8 mouse cellular contexts compared by ENCODE assay signal in genomic region chr12:91683549-91684100, GRCm38 (mm10).
DNase-seq lines count a peak whose midpoint lies in the region; ATAC-seq and TF ChIP-seq lines count a peak whose summit lies in the region.

No protein-coding gene starts in this region.

- H3K27me3 ChIP-seq in heart, embryonic 16.5 days (ENCODE audit: control insufficient read depth, insufficient read depth, low read length): no peaks in the 10 kb centered on the region
- no peaks in the 10 kb centered on the region for H3K27me3 ChIP-seq in embryonic facial prominence, embryonic 14.5 days (replicated peaks; ENCODE audit: control insufficient read depth, insufficient read depth, low read length)
- H3K27me3 ChIP-seq in intestine, postnatal 0 days (replicated peaks; ENCODE audit: control insufficient read depth, insufficient read depth, low read length): no peaks in the 10 kb centered on the region
- no peaks in the 10 kb centered on the region for H3K27me3 ChIP-seq in neural tube, embryonic 15.5 days (replicated peaks)

- no peak for ATAC-seq in heart, embryonic 16.5 days (replicated peaks; ENCODE audit: extremely low read depth, insufficient read depth, low FRiP score)
- ATAC-seq in embryonic facial prominence, embryonic 14.5 days (ENCODE audit: low read depth): 0 out of 2 replicates have a peak, but pooled peaks have one; percentile 1
- no peak for ATAC-seq in intestine, postnatal 0 days
- no peak for ATAC-seq in neural tube, embryonic 15.5 days (ENCODE audit: low FRiP score)
- no peak for ATAC-seq in megakaryocyte progenitor cell, adult 5-6 weeks (replicated peaks; ENCODE audit: poor library complexity)

- WGBS in heart, embryonic 16.5 days: 27% methylated on average over 15 of the region's 15 CpGs
- 35% methylated on average over 15 of the region's 15 CpGs for WGBS in embryonic facial prominence, embryonic 14.5 days
- 43% methylated on average over 15 of the region's 15 CpGs for WGBS in intestine, postnatal 0 days
- WGBS in neural tube, embryonic 15.5 days: 32% methylated on average over 15 of the region's 15 CpGs

- H3K9me3 ChIP-seq in heart, embryonic 16.5 days (replicated peaks; ENCODE audit: control insufficient read depth, low read length): no peaks in the 10 kb centered on the region
- no peaks in the 10 kb centered on the region for H3K9me3 ChIP-seq in embryonic facial prominence, embryonic 14.5 days (ENCODE audit: control insufficient read depth, low read length)
- no peaks in the 10 kb centered on the region for H3K9me3 ChIP-seq in intestine, postnatal 0 days (ENCODE audit: control insufficient read depth)
- H3K9me3 ChIP-seq in neural tube, embryonic 15.5 days (replicated peaks): no peaks in the 10 kb centered on the region

- no peak for TF ChIP-seq CTCF in intestine, postnatal 0 days (IDR thresholded peaks at IDR 0.05; ENCODE audit: low read depth)

- DNase-seq in heart, adult 9 months (ENCODE audit: low spot score in 2 of 2): no peak
- DNase-seq in embryonic facial prominence, embryonic 14.5 days (ENCODE audit: low spot score): no peak
- DNase-seq in layer of hippocampus, adult 11-12 months (ENCODE audit: low spot score): no peak
- DNase-seq in cerebellum, postnatal 4 days (ENCODE audit: low spot score in 2 of 2): no peak

- no peak overlapping the region for H3K27ac ChIP-seq in heart, embryonic 16.5 days (ENCODE audit: low read length)
- no peak overlapping the region for H3K27ac ChIP-seq in embryonic facial prominence, embryonic 14.5 days (replicated peaks; ENCODE audit: low read depth, low read length)
- no peak overlapping the region for H3K27ac ChIP-seq in intestine, postnatal 0 days (ENCODE audit: low read depth, low read length)
- no peak overlapping the region for H3K27ac ChIP-seq in neural tube, embryonic 15.5 days (replicated peaks)

- peak overlapping the region; percentile 57 for H3K4me2 ChIP-seq in heart, embryonic 16.5 days (ENCODE audit: low read depth, low read length)
- H3K4me2 ChIP-seq in embryonic facial prominence, embryonic 14.5 days (ENCODE audit: low read depth, low read length): peak overlapping the region; percentile 52
- H3K4me2 ChIP-seq in intestine, postnatal 0 days (replicated peaks; ENCODE audit: low read depth): peak overlapping the region; percentile 48
- peak overlapping the region; percentile 46 for H3K4me2 ChIP-seq in neural tube, embryonic 15.5 days

- H3K4me3 ChIP-seq in heart, embryonic 16.5 days (ENCODE audit: low read length): peak overlapping the region; percentile 28; the same call in 1 of the 2 replicates
- H3K4me3 ChIP-seq in embryonic facial prominence, embryonic 14.5 days (ENCODE audit: low read depth, low read length): peak overlapping the region; percentile 25
- H3K4me3 ChIP-seq in intestine, postnatal 0 days (ENCODE audit: low read depth, low read length): no peak overlapping the region
- H3K4me3 ChIP-seq in neural tube, embryonic 15.5 days (replicated peaks): no peak overlapping the region

- H3K36me3 ChIP-seq in heart, embryonic 16.5 days (ENCODE audit: control insufficient read depth, insufficient read depth): no peaks in the 10 kb centered on the region
- no peaks in the 10 kb centered on the region for H3K36me3 ChIP-seq in embryonic facial prominence, embryonic 14.5 days (ENCODE audit: control insufficient read depth, insufficient read depth, low read length)
- no peaks in the 10 kb centered on the region for H3K36me3 ChIP-seq in intestine, postnatal 0 days (ENCODE audit: control insufficient read depth, insufficient read depth)
- no peaks in the 10 kb centered on the region for H3K36me3 ChIP-seq in neural tube, embryonic 15.5 days

- H3K9ac ChIP-seq in heart, embryonic 16.5 days (ENCODE audit: low read length): no peak overlapping the region
- no peak overlapping the region for H3K9ac ChIP-seq in embryonic facial prominence, embryonic 14.5 days (ENCODE audit: low read depth, low read length)
- no peak overlapping the region for H3K9ac ChIP-seq in intestine, postnatal 0 days (ENCODE audit: low read depth, low read length)
- H3K9ac ChIP-seq in neural tube, embryonic 15.5 days (replicated peaks): no peak overlapping the region

- peaks cover 25% of the 10 kb centered on the region for H3K4me1 ChIP-seq in heart, embryonic 16.5 days (ENCODE audit: control insufficient read depth, insufficient read depth, low read length)
- H3K4me1 ChIP-seq in embryonic facial prominence, embryonic 14.5 days (ENCODE audit: control insufficient read depth, insufficient read depth, low read length): peaks cover 41% of the 10 kb centered on the region
- peaks cover 2% of the 10 kb centered on the region; the same call in 1 of the 2 replicates for H3K4me1 ChIP-seq in intestine, postnatal 0 days (replicated peaks; ENCODE audit: control insufficient read depth, insufficient read depth, low read length)
- H3K4me1 ChIP-seq in neural tube, embryonic 15.5 days: peaks cover 46% of the 10 kb centered on the region

Comparison
In these comparisons a context has a peak if more than half of its experiments do, and no peak if none do; other contexts are left out.
1. H3K4me3 ChIP-seq: peak in heart, embryonic 16.5 days (single experiment) and embryonic facial prominence, embryonic 14.5 days (single experiment); none in intestine, postnatal 0 days (single experiment) and neural tube, embryonic 15.5 days (single experiment).
2. Peak in every context shown above with its lines, with median percentiles within 50 percentile points of each other: H3K4me2 ChIP-seq.